Mouse (Mus musculus): ENCODE measurements at regions not wholly inside any gene's neighbourhood (a gene's known extent, or its start where the extent isn't known, plus 50 kb on each side); places are given as distances from the start of the nearest gene placed in this dataset.
"Not testable (repeated sequence)": the region's sequence is repeated elsewhere in the genome, so short reads cannot be mapped to it uniquely, and the experiment has no call there.

- ATAC-seq: no peak
Measured at GRCm38 (mm10) chr6:41178896-41179295, 123.2 kb upstream of the Try4 start.

GRCm38 (mm10) chr6:41178019-41178418, 124.0 kb upstream of the Try4 start:
- no peaks in the 10 kb centered on the region for H3K27me3 ChIP-seq (replicated peaks; ENCODE audit: control insufficient read depth, insufficient read depth, low read length)
- no peak overlapping the region for H3K27ac ChIP-seq (ENCODE audit: low read length)
- no peaks in the 10 kb centered on the region for H3K36me3 ChIP-seq (ENCODE audit: control insufficient read depth, insufficient read depth)
- 90% methylated on average over 2 of the region's 2 CpGs for WGBS
- H3K9me3 ChIP-seq (ENCODE audit: control insufficient read depth, low read length): no peaks in the 10 kb centered on the region
- no peak overlapping the region for H3K4me2 ChIP-seq (ENCODE audit: low read length)
- H3K4me1 ChIP-seq (replicated peaks; ENCODE audit: control insufficient read depth, insufficient read depth, low read length): no peaks in the 10 kb centered on the region
- H3K9ac ChIP-seq (replicated peaks; ENCODE audit: low read depth, low read length): no peak overlapping the region
- ATAC-seq: no peak
- no peak overlapping the region for H3K4me3 ChIP-seq (replicated peaks; ENCODE audit: low read length)

More at GRCm38 (mm10) chr6:41178896-41179295, 123.2 kb upstream of the Try4 start:
- Histone ChIP-seq H3K4me1 (replicated peaks; ENCODE audit: control insufficient read depth, insufficient read depth, low read length) (no peaks in the 10 kb centered on the region), H3K27ac (ENCODE audit: low read length) (no peak overlapping the region), H3K4me3 (replicated peaks; ENCODE audit: low read length) (no peak overlapping the region), H3K36me3 (ENCODE audit: control insufficient read depth, insufficient read depth) (no peaks in the 10 kb centered on the region), H3K9ac (replicated peaks; ENCODE audit: low read depth, low read length) (no peak overlapping the region), H3K9me3 (ENCODE audit: control insufficient read depth, low read length) (no peaks in the 10 kb centered on the region), H3K27me3 (replicated peaks; ENCODE audit: control insufficient read depth, insufficient read depth, low read length) (no peaks in the 10 kb centered on the region), H3K4me2 (ENCODE audit: low read length) (no peak overlapping the region)
- WGBS: 90% methylated on average over 7 of the region's 7 CpGs

- Histone ChIP-seq H3K36me3 (ENCODE audit: control insufficient read depth, insufficient read depth) (no peaks in the 10 kb centered on the region), H3K4me1 (replicated peaks; ENCODE audit: control insufficient read depth, insufficient read depth, low read length) (no peaks in the 10 kb centered on the region), H3K27ac (ENCODE audit: low read length) (no peak overlapping the region), H3K9me3 (ENCODE audit: control insufficient read depth, low read length) (no peaks in the 10 kb centered on the region), H3K27me3 (replicated peaks; ENCODE audit: control insufficient read depth, insufficient read depth, low read length) (no peaks in the 10 kb centered on the region), H3K4me3 (replicated peaks; ENCODE audit: low read length) (no peak overlapping the region), H3K9ac (replicated peaks; ENCODE audit: low read depth, low read length) (no peak overlapping the region), H3K4me2 (ENCODE audit: low read length) (no peak overlapping the region)
- WGBS: 89% methylated on average over 3 of the region's 3 CpGs
- ATAC-seq: no peak
Measured at GRCm38 (mm10) chr6:41177152-41177551, 124.9 kb upstream of the Try4 start.

GRCm38 (mm10) chr6:41176034-41176433, 126.0 kb upstream of the Try4 start:
- Histone ChIP-seq H3K36me3 (ENCODE audit: control insufficient read depth, insufficient read depth) (no peaks in the 10 kb centered on the region), H3K27ac (ENCODE audit: low read length) (no peak overlapping the region), H3K4me1 (replicated peaks; ENCODE audit: control insufficient read depth, insufficient read depth, low read length) (no peaks in the 10 kb centered on the region), H3K9ac (replicated peaks; ENCODE audit: low read depth, low read length) (no peak overlapping the region), H3K4me2 (ENCODE audit: low read length) (no peak overlapping the region), H3K4me3 (replicated peaks; ENCODE audit: low read length) (no peak overlapping the region), H3K9me3 (ENCODE audit: control insufficient read depth, low read length) (no peaks in the 10 kb centered on the region), H3K27me3 (replicated peaks; ENCODE audit: control insufficient read depth, insufficient read depth, low read length) (no peaks in the 10 kb centered on the region)
- ATAC-seq: no peak
- 88% methylated on average over 1 of the region's 1 CpGs for WGBS

- no peak for ATAC-seq
- no peaks in the 10 kb centered on the region for H3K9me3 ChIP-seq (ENCODE audit: control insufficient read depth, low read length)
- no peaks in the 10 kb centered on the region for H3K27me3 ChIP-seq (replicated peaks; ENCODE audit: control insufficient read depth, insufficient read depth, low read length)
- H3K4me1 ChIP-seq (replicated peaks; ENCODE audit: control insufficient read depth, insufficient read depth, low read length): no peaks in the 10 kb centered on the region
- no peak overlapping the region for H3K27ac ChIP-seq (ENCODE audit: low read length)
- H3K36me3 ChIP-seq (ENCODE audit: control insufficient read depth, insufficient read depth): no peaks in the 10 kb centered on the region
- H3K4me3 ChIP-seq (replicated peaks; ENCODE audit: low read length): no peak overlapping the region
- no peak overlapping the region for H3K9ac ChIP-seq (replicated peaks; ENCODE audit: low read depth, low read length)
- H3K4me2 ChIP-seq (ENCODE audit: low read length): no peak overlapping the region
- 76% methylated on average over 1 of the region's 1 CpGs for WGBS
Measured at GRCm38 (mm10) chr6:41163491-41163890, 128.2 kb upstream of the 2210010C04Rik start.

- H3K27ac ChIP-seq (ENCODE audit: low read length): no peak overlapping the region
- no peak overlapping the region for H3K9ac ChIP-seq (replicated peaks; ENCODE audit: low read depth, low read length)
- 80% methylated on average over 1 of the region's 1 CpGs for WGBS
- no peak overlapping the region for H3K4me3 ChIP-seq (replicated peaks; ENCODE audit: low read length)
- H3K4me2 ChIP-seq (ENCODE audit: low read length): no peak overlapping the region
- ATAC-seq: no peak
- no peaks in the 10 kb centered on the region for H3K36me3 ChIP-seq (ENCODE audit: control insufficient read depth, insufficient read depth)
- H3K4me1 ChIP-seq (replicated peaks; ENCODE audit: control insufficient read depth, insufficient read depth, low read length): no peaks in the 10 kb centered on the region
- H3K27me3 ChIP-seq (replicated peaks; ENCODE audit: control insufficient read depth, insufficient read depth, low read length): no peaks in the 10 kb centered on the region
- H3K9me3 ChIP-seq (ENCODE audit: control insufficient read depth, low read length): no peaks in the 10 kb centered on the region
Measured at GRCm38 (mm10) chr6:41161693-41162092, 126.4 kb upstream of the 2210010C04Rik start.

- WGBS: 91% methylated on average over 7 of the region's 7 CpGs
- Histone ChIP-seq H3K9ac (replicated peaks; ENCODE audit: low read depth, low read length) (no peak overlapping the region), H3K9me3 (ENCODE audit: control insufficient read depth, low read length) (no peaks in the 10 kb centered on the region), H3K4me1 (replicated peaks; ENCODE audit: control insufficient read depth, insufficient read depth, low read length) (no peaks in the 10 kb centered on the region), H3K27ac (ENCODE audit: low read length) (no peak overlapping the region), H3K27me3 (replicated peaks; ENCODE audit: control insufficient read depth, insufficient read depth, low read length) (no peaks in the 10 kb centered on the region), H3K36me3 (ENCODE audit: control insufficient read depth, insufficient read depth) (no peaks in the 10 kb centered on the region), H3K4me3 (replicated peaks; ENCODE audit: low read length) (no peak overlapping the region), H3K4me2 (ENCODE audit: low read length) (no peak overlapping the region)
- ATAC-seq: no peak
Measured at GRCm38 (mm10) chr6:41152101-41152500, 116.8 kb upstream of the 2210010C04Rik start.

GRCm38 (mm10) chr6:41151542-41151941, 116.2 kb upstream of the 2210010C04Rik start:
- ATAC-seq: no peak
- 86% methylated on average over 3 of the region's 3 CpGs for WGBS
- H3K4me3 ChIP-seq (replicated peaks; ENCODE audit: low read length): no peak overlapping the region
- no peak overlapping the region for H3K4me2 ChIP-seq (ENCODE audit: low read length)
- no peak overlapping the region for H3K9ac ChIP-seq (replicated peaks; ENCODE audit: low read depth, low read length)
- no peaks in the 10 kb centered on the region for H3K9me3 ChIP-seq (ENCODE audit: control insufficient read depth, low read length)
- no peaks in the 10 kb centered on the region for H3K27me3 ChIP-seq (replicated peaks; ENCODE audit: control insufficient read depth, insufficient read depth, low read length)
- H3K27ac ChIP-seq (ENCODE audit: low read length): no peak overlapping the region
- no peaks in the 10 kb centered on the region for H3K4me1 ChIP-seq (replicated peaks; ENCODE audit: control insufficient read depth, insufficient read depth, low read length)
- no peaks in the 10 kb centered on the region for H3K36me3 ChIP-seq (ENCODE audit: control insufficient read depth, insufficient read depth)

- ATAC-seq: no peak
- Histone ChIP-seq H3K27ac (ENCODE audit: low read length) (no peak overlapping the region), H3K27me3 (replicated peaks; ENCODE audit: control insufficient read depth, insufficient read depth, low read length) (no peaks in the 10 kb centered on the region), H3K9ac (replicated peaks; ENCODE audit: low read depth, low read length) (no peak overlapping the region), H3K4me1 (replicated peaks; ENCODE audit: control insufficient read depth, insufficient read depth, low read length) (no peaks in the 10 kb centered on the region), H3K36me3 (ENCODE audit: control insufficient read depth, insufficient read depth) (no peaks in the 10 kb centered on the region), H3K4me2 (ENCODE audit: low read length) (no peak overlapping the region), H3K9me3 (ENCODE audit: control insufficient read depth, low read length) (no peaks in the 10 kb centered on the region), H3K4me3 (replicated peaks; ENCODE audit: low read length) (no peak overlapping the region)
- 90% methylated on average over 1 of the region's 1 CpGs for WGBS
Measured at GRCm38 (mm10) chr6:41140916-41141315, 105.6 kb upstream of the 2210010C04Rik start.

GRCm38 (mm10) chr6:41137401-41137777, 102.1 kb upstream of the 2210010C04Rik start:
- H3K4me1 ChIP-seq (replicated peaks; ENCODE audit: control insufficient read depth, insufficient read depth, low read length); H3K36me3 ChIP-seq (ENCODE audit: control insufficient read depth, insufficient read depth); H3K4me2 ChIP-seq (ENCODE audit: low read length); H3K27ac ChIP-seq (ENCODE audit: low read length); H3K9me3 ChIP-seq (ENCODE audit: control insufficient read depth, low read length); H3K27me3 ChIP-seq (replicated peaks; ENCODE audit: control insufficient read depth, insufficient read depth, low read length); ATAC-seq; H3K9ac ChIP-seq (replicated peaks; ENCODE audit: low read depth, low read length); H3K4me3 ChIP-seq (replicated peaks; ENCODE audit: low read length): not testable (repeated sequence)
- WGBS: 48% methylated on average over 2 of the region's 2 CpGs

All from forebrain, embryonic 16.5 days (tissue).